Mouse (Mus musculus) layer of hippocampus, adult 9-11 months (tissue): Measurements from ENCODE around the gene Zcchc18.
"Not testable (repeated sequence)": the region's sequence is repeated elsewhere in the genome, so short reads cannot be mapped to it uniquely, and the experiment has no call there.

ENCODE experiments used
- DNase-seq: peaks from one replicate; pipeline ENCODE4 v3.0.0; 2022

Zcchc18 gene

DNA sequence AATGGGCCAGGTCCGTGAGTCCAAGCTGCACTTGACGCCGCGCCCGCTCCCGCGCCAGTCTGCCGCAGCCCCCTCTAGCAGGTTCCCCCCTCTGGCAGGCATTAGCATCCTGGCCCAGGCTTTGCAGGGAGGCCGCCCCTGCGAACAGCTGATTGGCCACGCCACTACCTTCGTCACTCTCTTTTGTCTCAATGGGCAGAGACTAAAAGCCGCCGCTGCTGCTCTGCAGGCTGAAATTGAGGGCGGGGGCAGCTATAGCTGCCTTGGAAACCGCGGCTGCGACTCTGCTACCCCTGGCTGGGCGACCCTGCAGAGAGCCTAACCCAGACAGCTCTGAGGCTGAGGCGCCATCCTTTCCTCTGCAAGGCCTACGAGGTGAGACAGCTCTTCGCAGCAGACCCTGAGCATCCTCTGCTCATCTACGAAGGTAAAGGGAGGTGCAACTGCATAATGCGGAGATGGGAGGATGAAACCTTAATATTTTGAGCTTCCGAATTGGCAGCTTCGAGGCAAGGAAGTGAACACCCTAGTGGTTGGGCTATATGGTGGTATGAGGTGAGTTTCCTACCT is at the start of gene Zcchc18:
Gene Zcchc18, plus strand, starts transcription at position 178 of the 570 bp plus-strand sequence.
- DNase-seq: peak; percentile 90

DNA sequence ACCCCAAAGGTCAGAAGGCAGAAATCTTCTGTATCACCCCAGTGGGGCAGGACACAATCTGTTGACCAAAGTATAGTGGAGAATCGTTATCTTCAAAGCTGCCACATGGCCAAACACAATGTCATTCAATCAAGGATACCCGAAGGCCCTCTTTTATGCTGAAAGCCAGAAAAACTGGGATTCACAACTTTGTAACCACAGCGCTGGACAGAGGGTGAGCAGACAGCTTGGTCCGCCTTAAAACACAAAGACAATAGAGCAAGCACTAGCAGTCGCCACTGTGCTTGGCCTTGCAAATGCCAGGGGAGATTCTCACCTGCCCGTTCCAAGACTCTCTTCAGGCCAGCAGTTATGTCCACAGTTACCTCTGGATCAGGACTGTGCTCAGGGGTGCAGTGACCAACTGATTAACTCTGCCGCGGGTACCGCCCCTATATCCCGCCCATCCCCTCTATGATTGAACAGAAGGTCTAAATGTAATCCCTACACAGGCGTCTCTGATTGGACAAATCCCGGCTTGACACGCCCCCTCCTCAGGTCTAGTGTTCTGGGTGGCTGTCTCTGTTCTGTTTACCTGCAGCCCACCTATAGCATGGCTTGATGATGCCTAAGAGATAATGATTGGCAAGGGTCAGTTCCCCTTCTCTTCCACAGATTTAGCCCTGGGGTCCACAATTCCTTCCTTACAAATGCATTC is 35.2 kb upstream of the Zcchc18 start:
- DNase-seq: peak; percentile 84

DNA sequence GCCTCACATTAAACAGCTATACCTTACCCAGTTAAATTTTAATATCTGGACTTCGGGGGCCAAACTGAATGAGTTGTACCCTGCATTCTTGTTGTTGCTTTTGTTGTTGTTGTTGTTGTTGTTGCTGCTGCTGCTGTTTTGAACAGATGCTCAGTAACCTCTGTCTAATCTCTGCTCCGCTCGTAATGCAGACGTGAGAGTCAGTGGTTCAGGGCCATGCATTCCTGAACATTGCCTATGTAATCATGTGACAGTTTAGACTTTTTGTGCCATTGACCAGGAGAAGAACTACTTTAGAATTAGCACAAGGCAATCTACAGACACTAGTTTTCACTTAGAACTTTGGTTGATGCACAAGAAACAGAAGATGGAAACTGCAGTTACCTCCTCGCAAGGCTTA is 34.7 kb upstream of the Zcchc18 start:
- not testable (repeated sequence) for DNase-seq

DNA sequence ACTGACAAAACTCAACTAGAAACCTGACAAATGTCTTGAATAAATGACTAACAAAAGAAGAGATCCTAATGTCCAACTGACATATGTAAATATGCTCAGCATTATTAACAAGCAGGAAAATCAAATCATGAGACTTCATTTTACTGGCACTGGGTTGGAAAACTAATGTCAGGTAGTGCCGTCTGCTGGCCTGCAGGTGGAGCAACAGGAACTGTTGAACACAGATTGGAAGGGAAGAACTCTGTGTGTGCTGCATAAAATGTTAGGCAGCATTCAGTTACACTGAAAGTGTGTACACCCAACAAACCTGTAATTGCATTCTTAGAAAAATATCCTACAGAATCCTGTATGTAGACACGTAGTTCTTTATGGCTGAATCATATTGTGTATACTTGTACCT is 33.3 kb upstream of the Zcchc18 start:
- no peak for DNase-seq

DNA sequence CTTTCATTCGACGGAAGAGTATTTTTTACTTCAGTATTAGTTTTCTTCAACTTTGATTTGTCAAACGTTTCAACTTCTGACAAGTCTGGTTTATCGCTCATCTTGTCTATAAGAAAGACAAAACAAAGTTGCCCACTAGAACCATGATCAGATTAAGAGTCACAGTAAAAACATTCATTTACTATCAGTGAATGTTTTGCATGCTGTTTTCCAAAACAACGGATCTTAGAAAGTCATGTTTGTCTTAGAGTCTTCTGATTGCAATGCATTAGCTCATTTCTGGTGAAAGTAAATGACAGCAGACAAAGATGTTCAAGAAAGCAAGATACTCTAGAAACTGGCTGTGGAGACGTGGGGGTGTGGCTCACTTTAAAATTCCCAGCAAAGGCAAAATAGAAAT is 17.6 kb upstream of the Zcchc18 start, which contains the start of gene Tmsb15b2:
Gene Tmsb15b2, minus strand, starts transcription at position 101 of the 400 bp plus-strand sequence.
- DNase-seq: not testable (repeated sequence)

DNA sequence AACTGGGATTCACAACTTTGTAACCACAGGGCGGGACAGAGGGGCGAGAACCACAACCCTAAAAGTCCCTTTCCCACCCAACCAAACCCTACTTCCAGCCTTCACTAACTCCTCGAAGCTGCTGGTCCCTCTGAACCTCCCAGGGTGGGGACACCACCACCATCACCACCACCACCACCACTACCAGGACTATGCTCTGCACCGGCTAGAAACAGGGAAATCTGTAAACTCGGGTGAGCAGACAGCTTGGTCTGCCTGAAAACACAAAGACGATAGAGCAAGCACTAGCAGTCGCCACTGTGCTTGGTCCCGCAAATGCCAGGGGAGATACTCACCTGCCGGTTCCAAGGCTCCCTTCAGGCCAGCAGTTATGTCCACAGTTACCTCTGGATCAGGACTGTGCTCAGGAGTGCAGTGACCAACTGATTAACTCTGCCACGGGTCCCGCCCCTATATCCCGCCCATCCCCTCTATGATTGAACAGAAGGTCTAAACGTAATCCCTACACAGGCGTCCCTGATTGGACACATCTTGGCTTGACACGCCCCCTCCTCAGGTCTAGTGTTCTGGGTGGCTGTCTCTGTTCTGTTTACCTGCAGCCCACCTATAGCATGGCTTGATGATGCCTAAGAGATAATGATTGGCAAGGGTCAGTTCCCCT is 16.4 kb upstream of the Zcchc18 start, which contains the start of the genes Tmsb15l and Tmsb15b1:
Gene Tmsb15l, minus strand, starts transcription at position 446 of the 661 bp plus-strand sequence.
Gene Tmsb15b1, minus strand, starts transcription at position 451 of the 661 bp plus-strand sequence.
- DNase-seq: peak; percentile 91

DNA sequence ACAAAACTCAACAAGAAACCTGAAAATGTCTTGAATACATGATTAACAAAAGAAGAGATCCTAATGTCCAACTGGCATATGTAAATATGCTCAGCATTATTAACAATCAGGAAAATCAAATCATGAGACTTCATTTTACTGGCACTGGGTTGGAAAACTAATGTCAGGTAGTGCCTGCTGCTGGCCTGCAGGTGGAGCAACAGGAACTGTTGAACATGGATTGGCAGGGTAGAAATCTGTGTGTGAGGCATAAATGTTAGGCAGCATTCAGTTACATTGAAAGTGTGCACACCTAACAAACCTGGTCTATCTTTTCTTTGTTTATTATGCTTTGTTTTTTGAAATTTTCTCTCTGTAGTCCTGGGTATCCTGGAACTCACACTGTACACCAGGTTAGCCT is 14.3 kb upstream of the Zcchc18 start:
- no peak for DNase-seq

DNA sequence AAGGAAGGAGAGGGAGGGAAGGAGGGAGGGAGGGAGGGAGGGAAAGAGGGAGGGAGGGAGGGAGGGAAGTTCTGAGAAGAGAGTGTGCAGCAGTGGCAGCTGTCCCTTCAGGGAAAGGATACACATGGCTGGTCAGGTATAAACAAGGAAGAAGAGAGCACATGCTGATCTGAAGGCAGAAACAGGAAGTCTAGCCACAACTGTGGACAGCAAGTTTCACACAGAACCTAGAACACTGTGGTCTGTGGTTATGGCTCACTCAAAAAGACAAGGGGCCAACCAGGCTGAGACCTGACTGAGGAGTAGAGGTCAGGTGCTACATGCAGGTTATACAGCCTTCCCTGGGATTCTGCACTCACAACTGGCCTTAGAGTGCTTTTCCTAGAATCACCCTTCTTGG is 6.9 kb upstream of the Zcchc18 start:
- DNase-seq: no peak

DNA sequence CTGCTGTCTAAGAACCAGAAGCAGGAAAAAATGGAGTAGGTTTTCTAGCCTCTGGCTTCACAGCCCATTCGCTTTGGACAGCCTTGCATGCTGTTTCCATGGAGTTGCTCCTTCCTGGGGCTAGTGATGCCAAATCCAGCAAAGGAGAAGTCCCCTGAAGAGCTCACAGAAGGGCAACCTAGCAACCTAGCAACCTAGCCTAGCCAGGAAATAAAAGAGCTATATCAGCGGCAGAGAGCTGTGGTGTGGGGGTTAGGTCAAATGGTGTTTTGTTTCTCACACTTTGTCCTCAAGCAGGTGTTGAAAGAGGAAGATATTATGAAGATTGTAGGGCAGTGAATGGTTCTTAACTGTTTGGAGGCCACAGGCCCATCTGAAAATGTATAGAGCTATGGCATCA is 1.7 kb upstream of the Zcchc18 start:
- no peak for DNase-seq

DNA sequence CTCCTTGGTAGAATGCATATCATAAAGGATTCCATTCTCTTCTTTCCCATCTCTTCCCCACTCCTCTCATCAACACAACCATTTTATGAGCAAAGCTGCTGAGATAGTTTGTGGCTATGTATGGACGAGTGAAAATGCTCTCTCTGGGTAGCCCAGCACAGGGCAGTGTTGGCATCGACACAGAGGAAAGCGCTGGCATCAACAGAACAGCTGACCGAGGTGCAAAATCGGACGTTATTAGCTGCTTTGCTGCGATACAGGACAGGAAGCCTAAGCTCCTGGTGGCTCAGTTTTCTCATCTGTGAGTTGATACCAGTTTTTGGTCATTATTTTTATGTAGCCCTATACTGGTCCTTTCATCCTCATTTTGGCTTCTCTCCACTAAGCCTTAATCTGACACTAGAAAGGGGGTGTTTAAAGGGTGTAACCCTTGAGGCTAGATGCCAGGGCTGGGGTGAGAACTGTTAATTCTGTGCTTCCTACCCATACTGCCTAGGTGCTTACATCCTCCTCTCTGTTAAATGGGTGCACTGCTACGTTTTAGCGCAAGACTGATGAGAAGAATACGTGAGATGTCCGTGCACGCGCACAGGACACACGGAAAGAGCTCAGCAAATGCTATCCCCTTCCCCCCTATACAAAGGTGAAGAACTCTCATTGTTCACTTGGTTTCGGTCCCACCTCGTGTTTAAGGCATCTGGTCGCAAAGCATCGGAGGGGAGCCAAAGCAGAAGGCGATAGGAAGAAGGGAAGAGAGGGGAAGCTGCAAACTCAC is 577 bp upstream of the Zcchc18 start:
- peak; percentile 14 for DNase-seq

DNA sequence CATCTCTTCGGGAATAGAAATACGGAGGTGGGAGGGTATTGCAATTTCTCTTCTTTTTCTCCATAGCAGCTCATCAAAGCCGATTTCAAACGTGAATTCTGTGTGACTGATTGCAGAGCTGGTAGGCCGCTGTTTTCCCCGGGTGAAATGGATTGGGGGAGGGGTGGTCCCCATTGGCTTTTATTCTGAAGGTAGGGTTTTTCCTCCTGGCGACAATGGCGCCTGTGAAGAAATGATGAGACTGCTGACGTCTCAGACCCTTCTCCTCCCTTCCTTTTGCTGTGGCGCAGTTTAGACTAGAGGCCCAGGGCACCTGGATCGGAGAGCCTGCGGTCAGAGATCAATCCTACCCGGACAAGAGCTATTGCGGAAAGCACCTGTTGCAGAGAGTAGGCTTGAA is 686 bp downstream of the Zcchc18 start:
- no peak for DNase-seq

DNA sequence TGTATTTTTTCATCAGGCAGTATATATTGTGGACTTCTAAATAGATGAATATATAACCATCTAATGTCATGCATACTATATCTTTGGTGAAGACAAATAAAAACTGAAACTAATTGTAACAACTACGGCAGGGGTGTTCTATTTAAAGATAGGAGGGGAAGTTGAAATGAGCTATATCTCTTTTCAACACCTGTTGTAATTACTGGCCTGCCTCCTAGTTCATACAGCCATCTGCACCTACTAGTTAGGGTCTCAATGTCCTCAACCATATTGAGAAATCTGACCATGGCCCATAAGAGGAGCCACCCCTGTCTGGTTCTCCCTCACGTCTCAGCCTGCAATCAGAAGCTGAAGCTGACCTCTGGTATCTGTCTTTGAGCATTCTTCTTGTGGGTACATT is 3.3 kb downstream of the Zcchc18 start:
- no peak for DNase-seq

DNA sequence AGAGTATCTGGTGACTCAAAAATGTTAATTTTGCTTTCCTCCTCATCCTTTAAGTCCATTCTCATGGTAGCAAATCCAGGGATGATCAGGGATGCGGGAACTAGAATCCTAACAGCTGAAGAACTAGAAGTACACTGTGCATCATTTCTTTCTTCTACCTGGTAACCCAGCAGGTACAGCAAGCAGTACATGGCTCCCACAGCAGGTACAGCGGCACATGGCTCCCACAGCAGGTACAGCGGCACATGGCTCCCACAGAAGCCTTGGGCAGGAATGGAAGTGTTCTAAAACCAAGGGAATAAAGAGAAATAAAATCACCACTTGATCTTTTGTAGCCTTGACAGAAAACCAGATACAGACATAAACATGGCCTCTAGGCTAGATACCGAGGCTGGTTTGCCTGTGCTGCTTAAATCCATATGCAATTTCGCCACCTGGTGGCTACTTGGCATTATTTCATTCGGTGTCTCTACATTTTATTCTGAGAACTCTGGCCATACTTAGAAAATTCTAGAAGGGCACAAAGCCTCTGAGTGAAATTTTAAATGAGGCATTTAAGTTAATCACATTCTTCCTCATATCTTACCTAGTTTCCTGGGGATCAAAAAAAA is 22.2 kb downstream of the Zcchc18 start:
- DNase-seq: peak; percentile 27

DNA sequence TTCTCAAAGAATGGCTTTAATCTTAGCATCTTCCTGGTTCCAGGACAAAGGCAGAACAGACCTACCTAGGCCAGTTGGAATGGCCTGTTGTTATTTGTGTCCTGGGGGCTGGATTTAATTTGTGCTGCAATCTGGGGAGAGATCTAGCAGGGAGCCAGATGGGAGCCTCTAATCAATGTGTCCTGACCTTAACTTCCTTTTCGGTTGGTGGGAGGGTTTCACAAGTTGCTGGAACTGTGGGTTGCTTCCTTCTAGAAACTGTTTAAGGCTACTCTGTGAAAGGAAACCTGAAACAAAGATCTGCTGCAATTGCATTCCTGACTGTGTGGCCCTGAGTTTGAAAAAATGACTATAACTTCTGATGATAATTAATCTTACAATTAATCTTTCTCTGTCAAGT is 24.7 kb downstream of the Zcchc18 start:
- no peak for DNase-seq

DNA sequence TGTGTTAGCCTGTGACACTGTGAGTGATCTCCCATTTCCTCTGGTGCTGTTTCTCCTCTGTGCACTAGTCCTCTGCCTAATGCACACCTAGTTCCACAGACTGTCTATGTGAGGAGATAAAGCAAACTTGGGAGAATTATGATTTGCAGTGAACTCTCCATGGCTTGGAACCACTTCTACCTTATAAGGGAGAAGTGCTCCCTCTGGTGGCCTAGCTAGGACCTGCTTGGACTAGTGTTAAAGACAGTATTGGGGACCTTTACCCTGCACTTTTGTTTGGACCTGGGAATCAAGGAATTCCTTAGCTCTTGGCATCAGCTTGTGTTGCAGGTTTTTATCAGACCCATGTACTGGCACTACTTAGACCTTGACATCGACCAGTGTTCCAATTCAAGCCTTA is 26.4 kb downstream of the Zcchc18 start:
- DNase-seq: no peak

DNA sequence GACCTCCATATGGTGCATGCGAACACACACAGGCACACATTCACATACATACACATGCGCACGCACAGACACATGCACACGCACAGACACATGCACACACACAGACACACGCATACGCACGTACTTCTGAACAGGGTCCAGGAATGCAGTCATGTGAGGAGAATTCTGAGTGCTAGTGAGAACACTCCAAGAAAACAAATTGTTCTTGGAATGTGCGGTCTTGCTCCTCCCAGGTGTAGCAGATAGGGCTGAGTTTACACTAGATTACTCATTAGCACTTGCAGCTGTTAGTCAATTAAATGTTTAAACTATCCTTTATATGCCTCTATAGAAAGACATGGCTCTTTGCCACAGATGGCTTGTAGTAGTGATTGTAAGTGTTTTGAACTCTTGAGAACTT is 38.0 kb downstream of the Zcchc18 start:
- DNase-seq: no peak

DNA sequence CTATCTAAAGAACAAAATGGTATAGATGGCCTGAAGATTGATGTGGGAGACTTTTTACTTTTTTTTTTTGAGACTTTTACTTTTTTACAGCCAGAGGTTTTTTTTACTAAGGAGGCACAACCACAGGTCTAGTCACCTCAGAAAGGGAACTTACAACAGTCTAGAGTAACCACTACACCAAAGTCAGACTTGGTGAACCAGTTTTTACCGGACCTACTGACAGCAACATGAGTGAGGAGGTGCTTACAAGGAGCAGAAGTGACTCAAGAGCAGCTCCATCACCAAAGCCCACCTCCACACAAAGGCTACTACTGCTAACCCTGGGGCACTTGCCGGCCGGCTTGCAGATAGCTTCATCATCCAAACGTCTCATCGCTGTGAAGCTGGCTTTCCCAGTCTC is 38.8 kb downstream of the Zcchc18 start:
- DNase-seq: no peak

DNA sequence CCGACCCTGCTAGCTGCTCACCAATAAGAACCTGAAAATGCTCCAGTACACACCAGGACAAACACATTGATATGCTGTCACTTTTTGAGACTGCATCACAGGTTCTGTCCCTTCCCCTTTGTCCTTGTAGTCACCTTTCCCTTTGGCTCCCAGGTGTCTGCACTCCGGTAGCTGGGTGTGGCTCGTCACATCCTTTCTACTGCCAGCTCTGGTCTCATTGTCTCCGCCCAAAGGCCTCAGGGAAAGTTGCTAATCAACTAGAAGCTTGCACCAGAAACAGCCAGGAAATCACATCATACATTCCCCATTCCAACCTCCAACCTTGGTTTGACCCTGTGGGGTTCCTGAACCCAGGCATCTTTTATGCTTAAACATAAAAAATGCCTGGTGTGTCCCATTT is 41.4 kb downstream of the Zcchc18 start:
- no peak for DNase-seq

DNA sequence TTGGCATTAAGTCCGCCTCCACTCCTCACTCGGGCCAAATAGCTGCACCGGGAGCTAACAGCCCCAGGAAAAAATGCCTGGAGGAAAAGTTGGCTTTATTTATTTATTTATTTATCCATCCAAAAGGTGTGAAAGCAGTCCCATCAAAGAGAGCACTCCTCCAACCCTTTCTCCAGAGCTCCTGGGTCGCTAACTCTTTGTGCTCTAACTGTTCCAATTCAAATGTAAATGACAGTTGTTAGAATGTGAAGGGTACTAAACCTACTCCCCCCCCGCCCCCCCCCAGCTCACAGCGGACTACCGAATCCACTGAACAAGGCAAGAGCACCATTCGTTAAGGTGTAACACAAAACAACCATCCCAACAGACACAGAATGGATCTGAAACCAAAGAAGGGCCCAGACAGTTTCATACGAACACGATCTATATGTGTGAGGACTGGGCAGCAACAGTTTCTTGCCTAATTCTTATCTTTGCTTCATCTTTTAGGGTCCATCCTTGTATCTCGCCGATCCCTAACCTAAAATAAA is 44.6 kb downstream of the Zcchc18 start:
- DNase-seq: no peak

DNA sequence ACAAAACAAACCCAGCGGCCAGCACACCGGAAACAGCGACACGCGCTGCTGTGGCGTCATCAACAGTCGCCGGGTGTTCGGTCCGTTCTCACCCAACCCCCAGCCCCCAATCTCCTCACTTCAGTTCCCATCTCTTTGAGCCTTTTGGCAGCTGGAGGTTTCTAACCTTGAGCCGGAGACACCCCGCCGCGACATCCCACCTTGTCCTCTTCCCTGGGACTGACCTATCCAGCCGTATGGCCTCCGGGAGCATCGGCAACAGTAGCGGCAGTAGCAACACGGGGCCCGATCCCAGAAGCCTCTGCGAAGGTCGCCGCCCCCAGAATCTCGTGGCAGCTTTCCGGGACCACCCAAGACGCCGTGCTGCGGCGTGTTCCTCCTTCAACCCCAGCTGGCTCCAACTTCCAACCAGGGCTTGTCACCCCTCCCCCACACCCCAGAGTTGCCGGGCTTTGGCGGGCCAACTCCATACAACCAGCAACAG is 45.1 kb downstream of the Zcchc18 start, which contains the start of gene Slc25a53:
Gene Slc25a53, minus strand, starts transcription at position 303 of the 484 bp plus-strand sequence.
- peak; percentile 86 for DNase-seq

DNA sequence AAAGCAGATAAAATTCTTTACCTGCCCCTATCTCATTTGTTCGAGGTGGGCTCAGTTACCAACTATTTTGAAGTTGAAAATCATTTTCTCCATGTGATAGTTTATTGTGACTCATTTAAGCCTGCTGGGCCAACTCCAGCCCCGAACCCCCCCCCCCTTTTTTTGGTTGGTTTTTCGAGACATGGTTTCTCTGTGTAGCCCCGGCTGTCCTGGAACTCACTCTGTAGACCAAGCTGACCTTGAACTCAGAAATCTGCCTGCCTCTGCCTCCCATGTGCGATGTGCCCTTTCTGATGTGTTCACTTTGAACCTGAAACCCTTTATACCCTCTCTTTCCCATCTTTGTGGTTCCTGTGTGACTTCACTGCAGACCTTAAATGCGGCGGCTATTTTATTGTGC is 45.5 kb downstream of the Zcchc18 start:
- DNase-seq: no peak
